14 mouse cellular contexts compared by ENCODE assay signal in the genomic region with DNA sequence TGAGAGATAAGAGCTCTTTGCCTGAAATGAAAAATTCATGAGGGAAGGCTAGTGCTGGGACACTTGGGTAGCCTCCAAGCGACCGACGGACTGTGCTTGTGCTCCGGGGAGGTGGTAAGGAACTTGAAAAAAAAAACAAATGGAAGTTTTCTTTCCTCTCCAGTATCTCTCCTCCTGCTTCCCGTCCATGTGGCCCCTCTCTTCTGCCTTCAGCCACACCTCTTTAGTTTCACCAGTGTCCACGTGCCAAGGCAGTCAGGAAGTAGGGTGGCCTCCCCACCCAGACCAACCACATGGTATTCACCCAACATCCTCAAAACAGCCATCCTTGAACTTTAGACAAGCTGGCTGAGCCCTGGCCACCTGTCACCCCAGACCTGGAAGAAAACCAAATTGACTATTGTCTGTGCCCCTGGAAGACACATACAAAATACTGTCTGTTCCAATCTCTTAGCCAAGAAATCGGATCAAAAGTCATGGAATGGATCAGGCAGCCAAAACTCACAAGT. TPM values are rescaled to one million over a fixed set of nuclear protein-coding genes. Genes with fewer than 3 reads are reported as not detected.
DNase-seq lines count a peak whose midpoint lies in the region; ATAC-seq and TF ChIP-seq lines count a peak whose summit lies in the region.
"Had no signal": no experiment of that assay in that cellular context is flagged by ENCODE, and none has a peak within 500 bp of the region (broad histone marks: within the 10 kb centered on the region; RNA-seq: fewer than 3 reads in every experiment).

No protein-coding gene starts in this region.

- no peak overlapping the region for H3K4me3 ChIP-seq in heart, adult 2 months
- H3K4me3 ChIP-seq in heart, embryonic 10.5 days: no peak overlapping the region
- H3K4me3 ChIP-seq: neural tube, embryonic 13.5 days had no signal

- H3K79me2 ChIP-seq in heart, adult 2 months (replicated peaks; ENCODE audit: control insufficient read depth, insufficient read depth, low read length): no peaks in the 10 kb centered on the region

- no peaks in the 10 kb centered on the region for H3K9me3 ChIP-seq in heart, embryonic 10.5 days
- H3K9me3 ChIP-seq: neural tube, embryonic 13.5 days had no signal

- peak; percentile 54 for ATAC-seq in granulocyte monocyte progenitor cell, adult 5-6 weeks (replicated peaks; ENCODE audit: poor library complexity, severe bottlenecking)

- H3K9ac ChIP-seq in heart, adult 2 months (ENCODE audit: low read depth, low read length): no peak overlapping the region
- H3K9ac ChIP-seq: neural tube, embryonic 13.5 days had no signal

- DNase-seq in heart, adult 2 months: peak in 1 of 2 experiments; percentile 46
- no peak for DNase-seq in heart, embryonic 10.5 days (ENCODE audit: low spot score)
- peak; percentile 53 for DNase-seq in adipocyte (ENCODE audit: low spot score)
- DNase-seq in kidney, postnatal 36 days: peak; percentile 70 to 78
- DNase-seq in yolk sac, embryonic 10.5 days (ENCODE audit: low spot score): no peak
- DNase-seq in thymus, postnatal 10 days (ENCODE audit: low spot score in 2 of 2): no peak
- no peak for DNase-seq in left cerebral cortex, adult 11 months (ENCODE audit: low spot score)
- DNase-seq: cerebellum, adult 9-11 months; gastrocnemius, postnatal 14 days; right cerebral cortex, postnatal 25 days; thymus, adult 18-20 months had no signal

- intact Hi-C loops in heart, adult 2 months (cut with DNase I): loop anchor here (2.0 kb wide), 1 partner anchor 23 kb away; no protein-coding TSS in a partner anchor

- no peaks in the 10 kb centered on the region for H3K27me3 ChIP-seq in heart, adult 2 months (ENCODE audit: control insufficient read depth, insufficient read depth, low read length)
- peaks cover 8% of the 10 kb centered on the region; the same call in 1 of the 2 replicates for H3K27me3 ChIP-seq in heart, embryonic 10.5 days (ENCODE audit: insufficient read depth, poor library complexity, severe bottlenecking)
- H3K27me3 ChIP-seq: neural tube, embryonic 13.5 days had no signal

- TF ChIP-seq CTCF in heart, adult 2 months (IDR thresholded peaks at IDR 0.05): no peak

- H3K36me3 ChIP-seq in heart, adult 2 months (ENCODE audit: control insufficient read depth, insufficient read depth, low read length): no peaks in the 10 kb centered on the region
- no peaks in the 10 kb centered on the region for H3K36me3 ChIP-seq in heart, embryonic 10.5 days
- H3K36me3 ChIP-seq: neural tube, embryonic 13.5 days had no signal

- TF ChIP-seq EP300 in heart, adult 2 months (IDR thresholded peaks at IDR 0.05; ENCODE audit: insufficient read depth, low read depth, low read length): no peak

- 28% methylated on average over 7 of the region's 7 CpGs for WGBS in heart, adult 2 months
- WGBS in heart, embryonic 10.5 days: 51% methylated on average over 7 of the region's 7 CpGs

- peaks cover 2% of the 10 kb centered on the region for H3K4me1 ChIP-seq in heart, adult 2 months (ENCODE audit: control insufficient read depth, insufficient read depth, low read length)
- peaks cover 19% of the 10 kb centered on the region; the same call in 1 of the 2 replicates for H3K4me1 ChIP-seq in heart, embryonic 10.5 days

- no peak for TF ChIP-seq POLR2A in heart, adult 2 months (IDR thresholded peaks at IDR 0.05; ENCODE audit: insufficient read depth, low read depth, low read length)

- H3K27ac ChIP-seq in heart, adult 2 months: peak overlapping the region; percentile 20
- no peak overlapping the region for H3K27ac ChIP-seq in heart, embryonic 10.5 days
- H3K27ac ChIP-seq: kidney, postnatal 0 days had no signal

RNA-seq across cellular contexts. Expression of a gene that starts 25.1 kb away (rescaled TPM):
- total RNA-seq in heart, adult 2 months (2021): 10 to 100 TPM; 33.8 to 36.3 TPM
- 8.4 and 15.8 TPM in 2 replicates for polyA plus RNA-seq in heart, adult 2 months (2012; rRNA removed)
- 4.7 and 5.4 TPM in 2 replicates for polyA plus RNA-seq in heart, embryonic 10.5 days (2016; fragmentation: Nextera tagmentation; extraction: Ambion mirVana)
- 55.3 and 56.0 TPM in 2 replicates for total RNA-seq in granulocyte monocyte progenitor cell, adult 5-6 weeks (2014; fragmentation: Nextera tagmentation)
- 33.3 and 33.4 TPM in 2 replicates for total RNA-seq in granulocyte monocyte progenitor cell, adult 5-6 weeks (2017)

Comparison
In these comparisons a context has a peak if more than half of its experiments do, and no peak if none do; other contexts are left out.
1. DNase-seq: peak in adipocyte (single experiment) and kidney, postnatal 36 days (2 of 2); none in heart, embryonic 10.5 days (single experiment), yolk sac, embryonic 10.5 days (single experiment), thymus, postnatal 10 days (0 of 2) and left cerebral cortex, adult 11 months (single experiment).